Mouse (Mus musculus): Measurements from ENCODE around the gene Plppr1. TPM values are rescaled to one million over a fixed set of nuclear protein-coding genes. Genes with fewer than 3 reads are reported as not detected.

Plppr1 gene
- total and polyA plus RNA-seq, 3 experiments, result not detected

DNA sequence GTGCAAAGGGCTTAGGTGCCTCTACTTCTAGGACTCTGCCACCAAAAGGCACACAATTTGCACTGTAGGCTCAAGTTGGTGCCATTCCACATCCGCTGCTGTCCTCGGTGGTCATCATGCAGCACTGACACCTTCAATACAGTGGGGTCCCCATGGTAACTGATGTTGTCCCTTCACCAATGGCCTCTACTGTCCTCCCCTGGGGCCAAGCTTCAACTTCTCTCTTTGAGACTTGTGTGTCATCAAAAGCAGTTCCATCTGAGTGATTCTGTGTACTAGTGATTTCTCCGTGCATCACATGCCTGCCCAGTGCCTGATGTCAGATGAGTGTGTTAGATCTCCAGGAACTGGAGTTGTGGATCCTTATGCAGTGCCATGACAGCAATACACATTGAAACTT, 104.2 kb downstream of the Plppr1 start:
- no peaks in the 10 kb centered on the region for H3K79me2 ChIP-seq (ENCODE audit: control insufficient read depth, insufficient read depth, low read length, poor library complexity)
- TF ChIP-seq ZMIZ1 (IDR thresholded peaks at IDR 0.05; ENCODE audit: low read depth, low read length) (no peak), MAX (IDR thresholded peaks at IDR 0.05; ENCODE audit: low read length) (no peak), HCFC1 (IDR thresholded peaks at IDR 0.05; ENCODE audit: low read depth, low read length) (no peak), POLR2AphosphoS2 (IDR thresholded peaks at IDR 0.05; ENCODE audit: low read length) (no peak), RCOR1 (IDR thresholded peaks at IDR 0.05; ENCODE audit: low read depth, low read length) (no peak), TBP (IDR thresholded peaks at IDR 0.05; ENCODE audit: low read depth, low read length) (no peak), KAT2A (conservative IDR thresholded peaks at IDR 0.05; ENCODE audit: low read depth, low read length) (no peak), MAZ (IDR thresholded peaks at IDR 0.05; ENCODE audit: low read depth, low read length) (no peak), MEF2A (IDR thresholded peaks at IDR 0.05; ENCODE audit: extremely low read depth, insufficient replicate concordance, low read depth, low read length, poor library complexity, severe bottlenecking) (no peak), USF1 (IDR thresholded peaks at IDR 0.05; ENCODE audit: low read depth, low read length) (no peak), SMC3 (IDR thresholded peaks at IDR 0.05; ENCODE audit: low read depth, low read length) (no peak), POLR2AphosphoS5 (IDR thresholded peaks at IDR 0.05; ENCODE audit: borderline replicate concordance, low read depth, low read length) (no peak), ZNF384 (IDR thresholded peaks at IDR 0.05; ENCODE audit: low read depth, low read length) (no peak), GATA1 (IDR thresholded peaks at IDR 0.05; ENCODE audit: low read depth, low read length) (no peak), E2F4 (IDR thresholded peaks at IDR 0.05; ENCODE audit: borderline replicate concordance, low read depth, low read length) (no peak), GABPA (IDR thresholded peaks at IDR 0.05; ENCODE audit: low read depth, low read length) (no peak), ZKSCAN1 (IDR thresholded peaks at IDR 0.05; ENCODE audit: low read depth, low read length) (no peak), CHD1 (IDR thresholded peaks at IDR 0.05; ENCODE audit: low read depth, low read length) (no peak), ELF1 (IDR thresholded peaks at IDR 0.05; ENCODE audit: low read depth, low read length) (no peak), NRF1 (IDR thresholded peaks at IDR 0.05; ENCODE audit: insufficient read depth, low read depth, low read length, poor library complexity, severe bottlenecking) (no peak)
- no peaks in the 10 kb centered on the region for H3K36me3 ChIP-seq (ENCODE audit: control insufficient read depth in 1 of 2, insufficient read depth in 2 of 2, low read length in 2 of 2)
- H3K27ac ChIP-seq (ENCODE audit: control insufficient read depth, low read depth, low read length), result no peak overlapping the region
- H3K27me3 ChIP-seq (ENCODE audit: control insufficient read depth in 1 of 2, insufficient read depth in 2 of 2, low read length in 2 of 2), result no peaks in the 10 kb centered on the region
- H3K9me3 ChIP-seq (replicated peaks; ENCODE audit: insufficient read depth, low read length), result no peaks in the 10 kb centered on the region
- DNase-seq (ENCODE audit: low read depth, low spot score), result no peak
- H3K4me3 ChIP-seq (ENCODE audit: control insufficient read depth in 1 of 2, insufficient read depth in 1 of 2, low read depth in 2 of 2, low read length in 2 of 2), result no peak overlapping the region
- no peaks in the 10 kb centered on the region for H3K4me1 ChIP-seq (ENCODE audit: control insufficient read depth in 1 of 2, insufficient read depth in 2 of 2, low read length in 2 of 2)
- no peak overlapping the region for H3K9ac ChIP-seq (ENCODE audit: control insufficient read depth, low read depth, low read length, poor library complexity, severe bottlenecking)

DNA sequence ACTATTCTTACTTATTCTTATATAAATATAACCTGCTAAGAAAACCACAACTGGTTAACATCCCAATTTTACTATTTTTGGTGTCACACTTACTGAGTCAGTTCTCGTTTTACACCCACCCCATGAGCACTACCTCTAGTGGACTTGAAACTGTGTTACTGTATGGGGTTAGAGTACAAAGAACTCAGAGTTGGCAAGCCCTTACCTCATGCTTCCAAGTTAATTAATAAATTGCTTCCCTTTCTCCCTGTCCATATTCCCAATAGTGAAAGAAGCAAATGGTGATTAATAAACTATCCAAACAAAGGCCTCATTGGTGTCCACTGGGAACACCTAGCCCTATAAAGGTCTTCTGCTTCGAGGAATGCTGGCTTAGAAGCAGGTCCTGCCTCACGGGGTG, 107.3 kb downstream of the Plppr1 start:
- no peak for TF ChIP-seq MAX (IDR thresholded peaks at IDR 0.05; ENCODE audit: low read length)
- no peak for TF ChIP-seq GABPA (IDR thresholded peaks at IDR 0.05; ENCODE audit: low read depth, low read length)
- Histone ChIP-seq H3K27ac (ENCODE audit: control insufficient read depth, low read depth, low read length) (no peak overlapping the region), H3K79me2 (ENCODE audit: control insufficient read depth, insufficient read depth, low read length, poor library complexity) (no peaks in the 10 kb centered on the region), H3K9me3 (replicated peaks; ENCODE audit: insufficient read depth, low read length) (no peaks in the 10 kb centered on the region), H3K4me3 (ENCODE audit: control insufficient read depth in 1 of 2, insufficient read depth in 1 of 2, low read depth in 2 of 2, low read length in 2 of 2) (no peak overlapping the region), H3K4me1 (ENCODE audit: control insufficient read depth in 1 of 2, insufficient read depth in 2 of 2, low read length in 2 of 2) (no peaks in the 10 kb centered on the region), H3K36me3 (ENCODE audit: control insufficient read depth in 1 of 2, insufficient read depth in 2 of 2, low read length in 2 of 2) (no peaks in the 10 kb centered on the region), H3K27me3 (ENCODE audit: control insufficient read depth in 1 of 2, insufficient read depth in 2 of 2, low read length in 2 of 2) (no peaks in the 10 kb centered on the region), H3K9ac (ENCODE audit: control insufficient read depth, low read depth, low read length, poor library complexity, severe bottlenecking) (no peak overlapping the region)
- DNase-seq (ENCODE audit: low read depth, low spot score), result no peak

Data from MEL (cell line).